Mouse (Mus musculus) testis, adult 2 months (tissue): Measurements from ENCODE around the gene Abr.

ENCODE experiments used
- CTCF ChIP-seq: fragments of 200-500 bp; IDR thresholded peaks from 2 replicates; pipeline ENCODE4 v1.5.1; 2012; ENCODE audit warnings: low read depth, mild to moderate bottlenecking, inconsistent platforms, low read length, moderate library complexity; ENCODE audit not compliant: control insufficient read depth, insufficient read depth, insufficient replicate concordance
- POLR2A ChIP-seq: fragments of 200-500 bp; IDR thresholded peaks from 2 replicates; pipeline ENCODE4 v1.6.1; 2012; ENCODE audit warnings: low read depth, mild to moderate bottlenecking, inconsistent platforms, low read length, moderate library complexity; ENCODE audit not compliant: control insufficient read depth

- no peak for TF ChIP-seq POLR2A
- TF ChIP-seq CTCF = no peak
Observed at GRCm38 (mm10) chr11:76657450-76657970, 35.4 kb upstream of the Abr start.
